Mouse (Mus musculus) myocyte (in vitro differentiated cells): ENCODE measurements around the gene Trim16.

Source experiments
- E2F4 ChIP-seq: IDR thresholded peaks from one replicate; pipeline ENCODE4 v1.6.1; 2011; ENCODE audit warnings: mild to moderate bottlenecking, control low read depth, moderate library complexity; ENCODE audit not compliant: insufficient read depth
- MAX ChIP-seq: IDR thresholded peaks from one replicate; pipeline ENCODE4 v1.6.1; 2011; ENCODE audit warnings: low read depth, mild to moderate bottlenecking, control low read depth
- MYOG ChIP-seq, 3 experiments: IDR thresholded peaks; one replicate each; pipeline ENCODE4 v1.6.1; 2011; ENCODE audit warnings: control low read depth in 2 of 3, low read depth in 2 of 3, mild to moderate bottlenecking in 2 of 3; ENCODE audit not compliant: insufficient read length in 2 of 3, control insufficient read depth in 1 of 3, insufficient read depth in 1 of 3
- POLR2A ChIP-seq: IDR thresholded peaks from one replicate; pipeline ENCODE4 v1.6.1; 2011; ENCODE audit warnings: low read depth, mild to moderate bottlenecking, control low read depth, moderate library complexity; ENCODE audit not compliant: insufficient read length
- POLR2AphosphoS2 ChIP-seq: IDR thresholded peaks from one replicate; pipeline ENCODE4 v1.6.1; 2011; ENCODE audit warnings: low read depth, control low read depth; ENCODE audit not compliant: insufficient read length
- REST ChIP-seq: IDR thresholded peaks from one replicate; pipeline ENCODE4 v1.6.1; 2011; ENCODE audit warnings: mild to moderate bottlenecking, control low read depth, moderate library complexity; ENCODE audit not compliant: insufficient read depth, insufficient read length
- USF1 ChIP-seq: IDR thresholded peaks from one replicate; pipeline ENCODE4 v1.6.1; 2011; ENCODE audit warnings: low read depth, mild to moderate bottlenecking, control low read depth, moderate library complexity

GRCm38 (mm10) chr11:62807965-62808364 lies 12.1 kb upstream of the Trim16 start:
- TF ChIP-seq USF1, result no peak
- no peak for TF ChIP-seq MAX
- no peak for TF ChIP-seq REST
- no peak for TF ChIP-seq POLR2A
- no peak for TF ChIP-seq POLR2AphosphoS2
- TF ChIP-seq E2F4, result no peak
- TF ChIP-seq MYOG (IDR thresholded peaks at IDR 0.05; ENCODE audit: control insufficient read depth in 1 of 3, insufficient read depth in 1 of 3, insufficient read length in 2 of 3, low read depth in 2 of 3), result no peak
